Mouse (Mus musculus): ENCODE data around the gene Rere.
"Not testable (repeated sequence)": the region's sequence is repeated elsewhere in the genome, so short reads cannot be mapped to it uniquely, and the experiment has no call there.

Gene Rere

GRCm38 (mm10) chr4:150472751-150473436 lies 191.4 kb downstream of the Rere start:
- no peak for DNase-seq

GRCm38 (mm10) chr4:150473437-150474070 lies 192.1 kb downstream of the Rere start:
- DNase-seq: no peak

- no peak for DNase-seq
Measured at GRCm38 (mm10) chr4:150474086-150474485, 192.6 kb downstream of the Rere start.

DNA sequence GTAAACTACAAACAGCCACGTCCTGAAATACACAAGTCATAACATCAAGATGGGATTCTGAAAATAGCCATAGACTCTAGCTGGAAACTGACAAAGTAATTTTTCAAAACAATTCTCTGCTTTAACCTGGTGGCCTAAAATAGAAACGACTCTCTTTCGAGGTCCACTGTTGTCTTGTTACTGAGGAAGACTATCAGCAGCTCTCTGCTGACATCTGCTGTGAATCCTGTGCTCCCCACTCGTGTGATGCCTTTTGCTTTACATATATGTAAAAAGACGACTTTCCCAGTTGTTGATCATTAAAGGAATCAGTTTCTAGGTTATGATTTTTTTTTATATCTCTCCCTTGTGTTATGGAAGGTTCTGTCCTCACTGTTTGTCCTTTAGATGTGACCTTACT lies 194.8 kb downstream of the Rere start:
- no peak for DNase-seq

GRCm38 (mm10) chr4:150478006-150478405 lies 196.6 kb downstream of the Rere start:
- no peak for DNase-seq

DNA sequence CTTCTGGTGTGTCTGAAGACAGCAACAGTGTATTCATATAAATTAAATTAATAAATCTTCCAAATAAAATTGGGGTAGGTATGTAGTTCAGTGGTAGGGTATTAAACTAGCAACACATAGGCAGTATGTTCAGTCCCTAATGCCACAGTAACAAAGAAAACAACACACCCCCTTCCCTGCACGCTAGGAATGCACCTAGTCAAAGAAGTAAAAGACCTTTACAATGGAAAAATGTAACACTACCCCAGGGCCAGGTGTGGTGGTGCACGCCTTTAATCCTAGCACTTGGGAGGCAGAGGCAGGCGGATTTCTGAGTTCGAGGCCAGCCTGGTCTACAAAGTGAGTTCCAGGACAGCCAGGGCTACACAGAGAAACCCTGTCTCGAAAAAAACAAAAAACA lies 201.6 kb downstream of the Rere start:
- not testable (repeated sequence) for DNase-seq

DNA sequence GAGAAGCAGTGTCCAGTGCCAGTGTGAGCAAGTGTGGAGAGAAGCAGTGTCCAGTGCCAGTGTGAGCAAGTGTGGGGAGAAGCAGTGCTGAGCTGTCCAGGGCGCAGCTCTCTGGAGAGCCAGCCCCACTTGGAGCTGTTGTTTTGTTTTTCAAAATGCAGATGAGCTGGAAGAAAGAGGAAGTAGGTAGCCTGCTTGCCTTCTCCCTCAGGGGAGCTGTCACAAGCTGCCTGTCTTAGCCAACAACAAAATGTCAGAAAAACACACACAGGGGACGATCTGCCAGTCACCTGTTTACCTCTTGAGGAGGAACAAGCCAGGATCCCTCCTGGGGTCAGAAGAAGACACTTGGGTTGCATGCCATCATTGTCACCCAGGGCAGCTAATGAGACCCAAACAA lies 204.7 kb downstream of the Rere start:
- DNase-seq: no peak

DNA sequence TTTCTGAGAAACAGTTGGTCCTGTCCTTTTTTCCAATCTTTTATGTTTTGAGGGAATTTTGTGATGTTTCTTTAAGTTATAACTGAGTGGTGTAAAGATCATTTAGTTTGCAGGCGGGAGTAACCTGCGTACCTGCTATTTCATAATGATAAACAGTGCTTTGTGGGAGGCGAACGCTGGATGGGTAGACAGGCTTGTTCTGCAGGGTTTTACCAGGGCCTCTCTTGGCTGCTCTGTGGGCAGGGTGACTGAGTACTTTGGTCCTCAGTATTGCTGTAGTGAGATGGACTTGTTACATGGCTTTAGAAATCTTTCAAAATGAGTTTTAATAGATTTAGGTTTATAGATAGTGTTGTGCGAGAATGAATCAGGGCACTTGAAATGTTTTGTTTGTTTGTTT lies 205.7 kb downstream of the Rere start:
- no peak for DNase-seq

DNA sequence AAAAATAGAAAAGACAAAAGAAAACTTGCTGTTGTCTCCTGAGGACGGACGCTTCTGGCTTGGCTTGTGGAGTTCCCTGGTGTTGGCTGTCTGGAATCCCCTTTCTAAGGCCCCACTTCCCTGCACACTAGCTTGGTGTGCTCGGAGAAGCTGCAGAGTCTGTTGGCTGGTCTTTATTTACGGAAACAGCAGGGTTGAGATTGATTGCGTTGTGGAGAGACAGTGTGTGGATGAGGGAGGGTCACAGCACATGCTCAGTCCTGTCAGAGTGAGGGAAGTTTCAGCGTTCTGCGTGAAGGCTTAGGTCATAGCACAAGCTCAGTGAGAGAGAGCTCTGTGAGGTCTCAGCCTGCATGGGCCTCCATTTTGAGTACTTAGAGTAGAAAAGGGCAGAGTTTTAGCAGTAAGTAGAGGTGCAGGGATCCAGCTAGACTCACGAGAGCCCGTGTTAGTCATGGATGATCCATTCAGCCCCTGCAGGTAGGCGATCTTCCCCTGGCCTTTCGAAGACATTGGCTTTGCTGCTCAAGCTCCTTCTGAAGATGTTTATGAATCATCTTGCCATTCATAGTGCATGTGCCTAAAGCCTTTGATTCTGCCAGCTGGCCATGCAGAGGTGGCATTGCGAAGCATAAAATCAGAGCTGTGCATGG lies 206.8 kb downstream of the Rere start:
- peak; percentile 91 for DNase-seq

DNA sequence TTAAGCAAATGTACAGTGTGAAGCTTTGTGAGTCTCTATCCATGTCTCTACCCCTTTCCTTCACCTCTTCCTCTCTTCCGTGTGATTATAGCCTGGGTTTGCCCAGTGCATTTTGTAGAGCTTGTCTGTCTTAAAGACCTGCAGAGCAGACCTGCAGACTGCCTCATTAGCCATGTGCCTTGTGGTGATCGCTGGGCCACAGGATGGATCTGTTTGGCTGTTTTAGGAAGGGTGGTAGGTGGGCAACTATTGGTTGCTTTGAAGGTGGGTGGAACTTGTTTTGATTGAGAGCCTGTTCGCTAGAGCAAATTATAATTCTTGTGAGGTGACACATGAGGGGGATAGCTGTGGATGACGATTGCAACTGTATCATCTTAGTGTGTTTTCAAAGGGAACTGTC lies 207.3 kb downstream of the Rere start:
- no peak for DNase-seq

GRCm38 (mm10) chr4:150490050-150490449 lies 208.6 kb downstream of the Rere start:
- DNase-seq: no peak

DNA sequence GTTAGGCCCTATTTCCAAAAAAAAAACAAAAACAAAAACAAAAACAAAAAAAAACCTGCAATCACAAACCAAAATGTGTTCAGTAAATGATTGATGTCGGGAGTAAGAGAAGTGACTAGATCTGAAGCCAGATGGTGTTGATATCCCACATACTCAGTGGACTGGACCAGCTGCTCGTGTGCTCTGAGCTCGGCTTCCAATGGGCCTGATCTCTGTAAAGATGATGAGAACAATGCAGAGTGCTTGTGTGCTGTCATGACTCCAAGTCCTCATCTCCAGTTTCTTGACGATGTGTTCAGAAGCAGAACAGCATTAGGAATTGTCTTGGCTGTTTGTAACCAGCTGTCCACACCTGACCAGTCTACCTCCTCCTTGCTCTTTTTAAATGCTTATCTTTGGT lies 210.3 kb downstream of the Rere start:
- no peak for DNase-seq

GRCm38 (mm10) chr4:150493258-150493937 lies 212.0 kb downstream of the Rere start:
- peak; percentile 43 for DNase-seq

- DNase-seq: not testable (repeated sequence)
Measured at GRCm38 (mm10) chr4:150493938-150494330, 212.5 kb downstream of the Rere start.

DNA sequence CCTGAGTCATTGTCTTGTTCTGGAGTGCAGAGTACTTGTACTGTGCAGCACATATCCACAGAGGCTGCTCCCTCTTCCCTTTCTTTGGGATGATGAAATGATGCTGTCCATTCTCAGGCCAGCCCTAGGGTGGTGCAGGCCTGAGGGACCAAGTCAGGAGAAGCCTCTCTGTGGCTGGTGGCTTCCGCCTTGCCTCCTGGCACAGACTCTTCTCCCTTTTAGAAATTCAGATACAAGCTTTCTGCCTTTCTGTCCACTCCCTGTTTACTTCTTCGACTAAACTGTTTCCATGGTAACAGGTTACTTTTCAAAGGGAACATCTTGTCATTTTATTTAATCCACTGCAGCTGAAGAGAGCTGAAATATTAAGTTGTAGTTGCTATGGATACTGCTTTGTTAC lies 214.1 kb downstream of the Rere start:
- DNase-seq: no peak

- no peak for DNase-seq
Measured at GRCm38 (mm10) chr4:150504304-150505021, 223.0 kb downstream of the Rere start.

GRCm38 (mm10) chr4:150509026-150509712 lies 227.7 kb downstream of the Rere start:
- DNase-seq: no peak

DNA sequence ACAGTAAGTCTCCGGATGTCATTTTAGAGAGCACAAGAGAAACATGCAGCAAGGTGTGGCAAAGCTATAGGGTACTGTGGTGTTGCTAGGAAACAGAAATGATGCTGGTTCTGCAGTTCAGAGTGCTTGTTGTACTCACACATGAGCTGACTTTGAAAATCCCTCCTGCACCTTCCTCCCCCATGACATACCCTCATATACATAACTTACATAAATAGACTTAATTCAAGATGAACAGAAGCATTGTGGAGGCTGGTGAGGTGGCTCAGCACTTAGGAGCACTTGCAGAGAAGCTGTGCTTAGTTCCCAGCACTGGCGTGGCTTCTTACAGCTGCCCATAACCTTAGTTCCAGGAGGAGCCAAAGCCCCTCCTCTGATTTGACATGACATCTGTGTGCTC lies 228.6 kb downstream of the Rere start:
- no peak for DNase-seq

GRCm38 (mm10) chr4:150513387-150513786 lies 231.9 kb downstream of the Rere start:
- DNase-seq: not testable (repeated sequence)

DNA sequence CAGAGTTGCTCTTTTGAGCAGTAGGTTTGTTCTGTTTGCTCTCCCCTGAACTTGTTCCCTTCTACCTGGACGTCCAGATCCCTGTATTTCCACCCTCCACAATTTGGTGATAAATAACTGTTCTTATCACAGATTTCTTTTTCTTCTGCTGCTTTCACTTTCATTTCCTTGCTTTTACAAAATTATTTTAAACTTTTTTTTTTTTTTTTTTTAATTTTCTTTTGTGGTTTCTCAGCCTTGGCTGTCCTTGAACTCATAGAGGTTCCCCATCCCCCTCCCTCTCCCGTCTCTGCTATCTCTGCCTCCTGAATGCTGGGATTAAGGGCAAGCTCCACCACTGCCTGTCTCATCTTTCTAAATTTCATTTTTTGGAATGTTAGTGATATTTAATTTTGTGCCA lies 234.8 kb downstream of the Rere start:
- no peak for DNase-seq

DNA sequence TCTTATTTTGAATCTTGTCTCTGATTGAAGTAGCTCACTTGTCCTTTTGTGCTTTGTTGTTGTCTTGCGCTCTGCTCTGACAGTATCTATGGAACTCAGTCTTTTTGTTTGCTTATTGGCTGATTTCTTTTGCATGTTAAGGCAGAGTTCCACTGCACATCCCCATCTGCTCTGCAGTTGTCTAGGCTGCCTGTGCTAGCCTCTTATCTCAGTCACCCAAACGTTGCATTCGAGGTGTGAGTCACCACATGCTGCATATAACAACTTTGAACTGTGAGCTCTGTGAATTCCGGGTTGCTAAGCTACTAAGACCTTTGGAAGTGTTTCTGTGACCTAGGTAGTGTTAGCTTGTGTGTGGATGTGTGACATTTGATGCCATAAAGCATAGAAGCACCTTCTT lies 235.9 kb downstream of the Rere start:
- DNase-seq: no peak

DNA sequence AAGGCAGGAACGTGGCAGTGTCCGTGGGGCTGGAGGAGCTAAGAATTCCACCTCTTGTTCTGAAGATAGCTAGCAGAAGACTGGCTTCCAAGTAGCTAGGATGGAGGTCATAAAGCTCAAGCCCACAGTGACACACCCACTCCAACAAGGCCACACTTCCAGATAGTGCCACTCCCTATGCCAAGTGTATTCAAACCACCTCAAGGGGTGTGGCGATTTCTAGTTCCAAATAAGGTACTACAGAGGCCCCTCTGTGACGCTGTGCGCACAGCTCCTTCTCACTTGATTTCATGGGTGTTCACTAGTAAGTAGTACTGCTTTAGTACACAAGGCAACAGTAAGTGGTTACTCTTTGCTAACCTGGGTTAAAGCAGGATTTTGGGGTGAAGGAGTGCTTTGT lies 237.4 kb downstream of the Rere start:
- DNase-seq: no peak
